Mouse (Mus musculus): ENCODE measurements around the gene Riox2. TPM values are rescaled to one million over a fixed set of nuclear protein-coding genes. Genes with fewer than 3 reads are reported as not detected.

The Riox2 gene
- polyA plus RNA-seq (2014; fragmentation: Illumina TruSeq; extraction: RNeasy Lipid Tissue Mini Kit (QIAGEN cat#74804)), result 37.5 TPM

DNA sequence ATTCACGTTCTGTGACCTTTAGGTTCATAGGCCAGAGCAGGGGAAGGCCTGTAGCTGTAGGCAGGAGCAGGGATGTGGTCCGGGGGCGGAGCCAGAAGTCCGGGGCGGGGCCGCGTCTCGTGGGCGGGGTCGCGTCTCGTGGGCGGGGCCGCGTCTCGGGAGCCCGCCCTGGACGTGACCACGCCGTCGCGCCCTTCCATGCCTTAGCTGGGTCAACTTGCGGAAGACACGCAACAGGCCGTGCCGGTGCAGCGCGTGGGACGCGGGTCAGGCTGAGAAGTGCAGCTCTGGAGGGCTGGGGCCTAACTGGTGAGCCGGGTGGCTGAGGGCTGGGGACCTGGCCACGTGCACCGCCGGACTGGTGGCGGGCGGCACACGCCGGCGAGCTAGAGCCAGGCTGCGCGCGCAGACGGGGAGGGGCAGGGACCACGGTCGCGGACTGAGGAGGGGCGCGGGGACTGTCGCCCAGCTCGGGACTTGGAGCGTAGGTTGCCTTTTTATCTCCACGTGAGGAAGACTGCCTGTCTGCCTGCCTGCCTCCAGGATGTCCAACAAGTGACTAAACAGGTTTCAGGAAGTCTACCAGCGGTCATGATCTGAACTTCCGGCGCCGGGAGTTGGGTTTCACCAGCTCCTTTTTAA is at the start of gene Riox2:
Riox2 (plus strand) TSS at position 139 of the 642 bp plus-strand sequence.

Other genes with a start within 250 kb of the Riox2 start
- not detected for gene Olfr201, start 199.1 kb upstream of the Riox2 start, polyA plus RNA-seq (2014; fragmentation: Illumina TruSeq; extraction: RNeasy Lipid Tissue Mini Kit (QIAGEN cat#74804))
- not detected for gene Olfr202, start 185.0 kb upstream of the Riox2 start, polyA plus RNA-seq (2014; fragmentation: Illumina TruSeq; extraction: RNeasy Lipid Tissue Mini Kit (QIAGEN cat#74804))
- not detected for gene Olfr203, start 172.9 kb upstream of the Riox2 start, polyA plus RNA-seq (2014; fragmentation: Illumina TruSeq; extraction: RNeasy Lipid Tissue Mini Kit (QIAGEN cat#74804))
- not detected for gene Olfr204, start 153.5 kb upstream of the Riox2 start, polyA plus RNA-seq (2014; fragmentation: Illumina TruSeq; extraction: RNeasy Lipid Tissue Mini Kit (QIAGEN cat#74804))
- gene Olfr205, start 140.6 kb upstream of the Riox2 start, polyA plus RNA-seq (2014; fragmentation: Illumina TruSeq; extraction: RNeasy Lipid Tissue Mini Kit (QIAGEN cat#74804)), result not detected
- gene Olfr206, start 122.5 kb upstream of the Riox2 start, polyA plus RNA-seq (2014; fragmentation: Illumina TruSeq; extraction: RNeasy Lipid Tissue Mini Kit (QIAGEN cat#74804)), result 1.3 TPM
- not detected for gene Olfr209, start 107.8 kb upstream of the Riox2 start, polyA plus RNA-seq (2014; fragmentation: Illumina TruSeq; extraction: RNeasy Lipid Tissue Mini Kit (QIAGEN cat#74804))
- gene Gabrr3, start 64.4 kb upstream of the Riox2 start, polyA plus RNA-seq (2014; fragmentation: Illumina TruSeq; extraction: RNeasy Lipid Tissue Mini Kit (QIAGEN cat#74804)), result 0.29 TPM
- gene Crybg3, start 129.2 kb downstream of the Riox2 start, polyA plus RNA-seq (2014; fragmentation: Illumina TruSeq; extraction: RNeasy Lipid Tissue Mini Kit (QIAGEN cat#74804)), result 27.6 TPM
- 67.5 TPM for gene Arl6, start 167.6 kb downstream of the Riox2 start, polyA plus RNA-seq (2014; fragmentation: Illumina TruSeq; extraction: RNeasy Lipid Tissue Mini Kit (QIAGEN cat#74804))

All from ovary, adult 10 weeks (tissue).